Mouse (Mus musculus): ENCODE data around the gene Tnr. TPM values are rescaled to one million over a fixed set of nuclear protein-coding genes. Genes with fewer than 3 reads are reported as not detected.

Tnr gene
- polyA plus RNA-seq, 1 experiment from 2014 or later = not detected

DNA sequence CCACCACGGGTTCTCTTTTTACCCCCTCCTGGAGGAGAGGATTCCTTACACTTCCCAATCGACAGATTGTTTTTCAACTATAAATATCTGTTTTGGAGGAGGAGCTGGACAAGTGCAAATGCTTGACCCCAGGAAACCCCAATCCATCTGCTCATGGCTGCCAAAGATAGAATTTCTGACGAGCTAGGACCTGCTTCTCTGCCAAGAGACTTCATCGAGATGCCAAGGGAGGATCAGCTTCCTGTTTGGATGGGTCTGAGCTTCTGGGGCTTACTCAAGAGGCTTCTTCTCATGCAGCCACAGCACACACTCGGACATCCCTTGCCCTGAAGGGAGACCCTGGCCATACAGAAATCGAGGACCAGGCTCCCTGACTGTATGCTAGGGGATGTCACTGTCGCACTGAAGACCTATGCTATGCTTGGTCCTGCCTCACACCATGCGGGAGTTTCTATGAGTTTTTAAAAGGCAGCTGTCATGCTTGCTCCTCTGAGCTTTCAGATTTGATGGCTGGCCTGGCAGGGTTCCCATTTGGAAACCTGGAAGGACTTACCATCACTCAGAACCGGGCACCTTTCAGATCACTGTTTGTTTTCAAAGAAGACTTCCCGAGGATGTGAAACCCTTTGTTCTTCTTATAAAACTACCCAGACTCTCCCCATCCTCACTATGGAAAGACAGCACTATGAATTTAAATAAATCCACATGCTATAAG lies 154.8 kb downstream of the Tnr start:
- 73% methylated on average over 10 of the region's 10 CpGs for WGBS (ENCODE audit: missing documents)
- Histone ChIP-seq H3K36me3 (ENCODE audit: inconsistent target) (no peaks in the 10 kb centered on the region), H3K27ac (no peak overlapping the region), H3K4me3 (ENCODE audit: inconsistent target) (no peak overlapping the region), H3K79me2 (ENCODE audit: inconsistent target) (no peaks in the 10 kb centered on the region)

DNA sequence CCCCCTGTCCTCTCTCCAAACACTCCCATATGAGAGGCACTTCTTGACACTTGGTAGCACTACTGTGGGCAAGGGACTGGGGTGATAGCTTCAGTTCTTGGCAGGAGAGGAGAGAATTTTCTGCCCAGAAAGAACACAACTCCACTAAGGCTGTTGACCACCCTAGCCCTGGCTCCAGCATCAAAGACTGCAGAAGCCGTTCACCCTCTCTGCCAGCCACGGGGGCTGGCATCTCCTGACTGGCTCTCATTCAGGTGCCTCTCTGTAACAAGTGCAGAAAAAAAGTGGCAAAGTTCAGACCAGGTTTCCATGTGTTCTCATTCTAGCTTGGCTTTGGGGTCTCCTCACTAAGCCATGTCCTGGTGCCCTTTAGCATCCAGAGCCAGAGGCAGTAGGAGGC lies 157.7 kb downstream of the Tnr start:
- no peaks in the 10 kb centered on the region for H3K79me2 ChIP-seq (ENCODE audit: inconsistent target)
- H3K27ac ChIP-seq = no peak overlapping the region
- WGBS (ENCODE audit: missing documents) = 92% methylated on average over 2 of the region's 2 CpGs
- no peak overlapping the region for H3K4me3 ChIP-seq (ENCODE audit: inconsistent target)
- no peaks in the 10 kb centered on the region for H3K36me3 ChIP-seq (ENCODE audit: inconsistent target)

DNA sequence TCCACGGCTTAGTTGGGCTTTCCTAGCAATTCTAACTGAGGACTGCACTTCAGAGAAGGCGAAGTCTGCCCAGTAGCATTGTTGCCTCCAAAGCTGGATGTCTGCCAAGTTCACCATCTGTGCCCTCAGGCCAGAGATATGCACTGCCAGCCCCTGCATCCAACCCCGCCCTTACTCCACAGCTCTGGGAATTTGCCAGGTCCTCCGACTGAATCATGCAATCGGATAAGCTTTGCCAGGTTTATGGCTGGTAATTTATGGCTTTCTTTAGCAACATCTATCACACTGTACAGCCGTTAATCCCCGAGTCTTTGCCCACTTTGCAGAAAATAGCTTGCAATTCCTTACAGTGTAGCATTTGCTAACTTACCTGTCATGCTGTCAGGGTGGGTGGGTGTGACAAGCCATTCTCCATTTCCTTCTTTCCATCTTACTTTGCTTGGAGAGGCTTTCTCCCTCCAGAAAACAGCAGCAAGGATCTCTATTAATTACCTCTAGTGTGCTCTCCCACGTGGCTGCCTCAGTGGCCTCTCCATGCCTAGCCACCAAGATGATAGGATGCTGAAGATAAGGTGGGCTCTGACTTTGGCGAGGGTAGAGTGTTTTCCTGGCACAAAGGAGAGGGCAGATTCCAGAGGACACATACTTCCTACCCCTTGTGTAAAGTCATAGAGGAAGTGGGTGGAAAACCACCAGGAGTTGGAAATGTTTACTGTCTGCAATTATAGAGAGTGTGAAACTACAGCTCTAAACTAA lies 163.1 kb downstream of the Tnr start:
- WGBS (ENCODE audit: missing documents) = 13% methylated on average over 9 of the region's 9 CpGs
- Histone ChIP-seq H3K36me3 (ENCODE audit: inconsistent target) (no peaks in the 10 kb centered on the region), H3K4me3 (ENCODE audit: inconsistent target) (no peak overlapping the region), H3K79me2 (ENCODE audit: inconsistent target) (no peaks in the 10 kb centered on the region), H3K27ac (no peak overlapping the region)

DNA sequence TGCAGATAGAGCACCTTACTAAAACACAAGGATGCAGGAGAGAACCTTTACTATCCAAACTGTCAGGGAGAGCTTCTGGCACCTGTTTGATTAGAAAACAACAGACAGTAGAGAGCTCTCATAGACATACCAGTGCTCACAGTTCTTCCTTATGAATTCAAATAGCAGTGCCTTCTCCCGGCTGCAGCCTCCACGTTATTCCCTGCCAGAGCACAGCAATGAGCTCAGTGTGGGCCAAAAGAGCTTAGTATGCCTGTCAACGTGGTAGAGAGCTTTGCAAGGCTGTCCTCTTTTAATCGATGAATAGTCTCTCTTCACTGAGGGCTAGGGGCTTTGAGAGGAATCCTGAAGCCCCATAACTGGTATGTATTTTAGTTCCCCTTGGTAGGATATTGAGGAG lies 173.1 kb downstream of the Tnr start:
- Histone ChIP-seq H3K27ac (no peak overlapping the region), H3K36me3 (ENCODE audit: inconsistent target) (no peaks in the 10 kb centered on the region), H3K4me3 (ENCODE audit: inconsistent target) (no peak overlapping the region), H3K79me2 (ENCODE audit: inconsistent target) (no peaks in the 10 kb centered on the region)
- WGBS (ENCODE audit: missing documents) = 62% methylated on average over 4 of the region's 4 CpGs

DNA sequence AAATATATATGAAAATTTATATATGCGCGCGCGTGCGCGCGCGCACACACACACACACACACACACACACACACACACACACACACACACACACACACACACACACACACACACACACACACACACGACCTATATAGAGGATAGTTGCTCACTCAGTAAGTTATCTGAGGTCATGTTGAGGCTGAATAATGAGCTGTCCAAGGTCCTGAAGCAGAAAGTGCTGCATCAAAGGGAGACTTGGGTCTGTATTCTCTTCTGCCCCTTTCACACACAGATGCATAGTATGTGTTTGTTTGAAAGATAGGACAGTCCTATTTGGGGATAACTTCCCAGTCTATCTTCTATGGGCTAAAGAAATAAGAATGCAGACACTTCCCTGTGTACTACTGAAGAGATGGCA lies 178.5 kb downstream of the Tnr start:
- no CpG with 5 or more reads among the region's 9 CpGs for WGBS (ENCODE audit: missing documents)
- no peaks in the 10 kb centered on the region for H3K79me2 ChIP-seq (ENCODE audit: inconsistent target)
- H3K27ac ChIP-seq = no peak overlapping the region
- H3K36me3 ChIP-seq (ENCODE audit: inconsistent target) = no peaks in the 10 kb centered on the region
- no peak overlapping the region for H3K4me3 ChIP-seq (ENCODE audit: inconsistent target)

DNA sequence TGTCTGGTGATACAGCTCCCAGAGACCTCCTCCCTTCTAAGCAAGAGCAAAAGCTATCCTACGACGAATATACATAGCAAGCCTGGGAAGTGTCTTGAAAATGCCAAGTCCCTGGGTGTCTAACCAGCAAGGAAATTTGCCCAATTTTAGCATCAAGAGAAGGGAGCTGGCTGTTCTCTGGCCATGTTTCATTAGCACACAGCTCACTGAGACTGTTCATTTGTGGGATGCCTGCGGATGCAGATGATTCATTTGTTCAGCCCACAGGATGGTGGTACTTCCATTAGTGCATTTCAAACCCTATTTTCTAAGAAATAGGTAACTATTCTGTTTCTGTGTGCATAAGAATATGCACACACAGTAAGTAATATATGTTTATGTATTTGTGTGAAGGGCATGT lies 181.4 kb downstream of the Tnr start:
- no peak overlapping the region for H3K4me3 ChIP-seq (ENCODE audit: inconsistent target)
- H3K36me3 ChIP-seq (ENCODE audit: inconsistent target) = no peaks in the 10 kb centered on the region
- H3K27ac ChIP-seq = no peak overlapping the region
- H3K79me2 ChIP-seq (ENCODE audit: inconsistent target) = no peaks in the 10 kb centered on the region
- 87% methylated on average over 3 of the region's 3 CpGs for WGBS (ENCODE audit: missing documents)

DNA sequence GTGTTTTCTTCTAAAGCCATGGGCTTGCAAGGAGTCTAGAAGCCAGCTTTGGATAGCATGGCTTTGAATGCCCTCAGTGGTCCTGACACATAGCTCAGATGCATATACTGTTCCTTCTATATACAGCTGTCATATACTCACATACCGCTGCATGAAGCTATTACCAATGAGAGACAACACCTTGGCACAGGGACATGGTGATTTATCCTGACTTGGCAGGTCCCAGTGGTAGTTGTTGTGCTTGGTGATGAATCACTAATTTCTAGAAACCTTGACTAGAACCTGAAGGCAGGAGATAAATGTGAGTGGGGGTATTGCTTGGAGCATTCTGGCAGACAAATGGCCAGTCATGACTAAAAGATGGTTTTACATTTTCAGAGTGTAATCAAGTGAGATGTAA lies 192.7 kb downstream of the Tnr start:
- Histone ChIP-seq H3K27ac (no peak overlapping the region), H3K79me2 (ENCODE audit: inconsistent target) (no peaks in the 10 kb centered on the region), H3K36me3 (ENCODE audit: inconsistent target) (no peaks in the 10 kb centered on the region), H3K4me3 (ENCODE audit: inconsistent target) (no peak overlapping the region)
- 100% methylated on average over 1 of the region's 1 CpGs for WGBS (ENCODE audit: missing documents)

DNA sequence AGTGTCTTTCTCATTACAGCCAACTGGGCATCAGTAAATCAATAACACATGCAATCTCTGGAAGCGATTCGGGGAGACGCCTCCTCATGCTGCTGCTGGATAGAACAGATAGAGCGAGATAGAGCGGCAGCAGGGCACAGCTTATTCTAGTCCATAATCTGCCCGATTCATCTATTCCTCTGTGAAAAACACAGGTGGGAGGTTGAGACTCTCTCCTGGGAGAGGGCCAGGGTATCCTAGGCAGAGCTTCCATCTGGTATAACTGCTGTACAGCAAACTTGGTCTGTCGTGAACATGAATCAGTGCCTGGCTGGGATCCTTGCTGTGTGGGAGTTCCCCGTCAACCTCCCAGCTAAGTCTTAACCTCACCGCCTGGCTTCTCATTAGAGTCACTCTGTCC lies 193.4 kb downstream of the Tnr start:
- no peaks in the 10 kb centered on the region for H3K79me2 ChIP-seq (ENCODE audit: inconsistent target)
- H3K36me3 ChIP-seq (ENCODE audit: inconsistent target) = no peaks in the 10 kb centered on the region
- H3K27ac ChIP-seq = no peak overlapping the region
- no peak overlapping the region for H3K4me3 ChIP-seq (ENCODE audit: inconsistent target)
- WGBS (ENCODE audit: missing documents) = 92% methylated on average over 9 of the region's 9 CpGs

DNA sequence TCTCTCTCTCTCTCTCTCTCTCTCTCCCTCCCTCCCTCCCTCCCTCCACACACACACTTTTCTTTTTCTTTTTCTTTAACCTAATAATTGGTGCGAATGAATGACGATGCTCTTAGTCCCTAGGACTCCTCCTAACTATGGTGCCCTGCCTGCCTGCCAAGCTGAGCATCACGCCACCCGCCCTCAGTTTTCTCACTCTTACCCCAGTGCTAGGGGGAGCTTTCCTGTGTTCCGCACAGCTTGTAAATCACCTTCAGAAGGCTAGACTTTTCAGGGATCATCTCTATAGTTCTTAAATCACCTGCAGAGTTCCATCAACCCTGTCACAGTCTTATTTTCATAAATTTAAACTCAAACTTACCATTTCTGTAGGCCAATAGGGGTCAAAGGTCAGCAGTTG lies 200.2 kb downstream of the Tnr start:
- Histone ChIP-seq H3K4me3 (ENCODE audit: inconsistent target) (no peak overlapping the region), H3K79me2 (ENCODE audit: inconsistent target) (no peaks in the 10 kb centered on the region), H3K36me3 (ENCODE audit: inconsistent target) (no peaks in the 10 kb centered on the region), H3K27ac (no peak overlapping the region)
- WGBS (ENCODE audit: missing documents) = 95% methylated on average over 4 of the region's 5 CpGs

DNA sequence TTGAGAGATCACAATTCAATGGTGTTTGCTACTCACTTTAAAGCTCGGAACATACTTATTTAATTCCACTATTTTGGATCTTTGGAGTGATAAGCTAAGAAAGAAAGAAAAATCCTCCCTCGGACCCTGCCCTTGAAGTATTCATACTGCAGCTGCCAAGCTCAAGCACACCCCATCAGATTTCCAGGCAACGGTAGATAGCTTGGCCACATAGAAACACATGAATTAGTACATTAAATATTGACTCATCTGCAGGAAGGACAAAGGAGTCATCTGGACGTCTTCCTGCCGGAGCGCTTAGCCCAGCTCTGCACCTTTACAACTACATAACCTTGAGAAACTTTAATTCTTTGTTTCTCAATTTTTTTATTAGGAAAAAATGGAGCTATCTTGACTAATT lies 205.7 kb downstream of the Tnr start:
- no peak overlapping the region for H3K4me3 ChIP-seq (ENCODE audit: inconsistent target)
- H3K27ac ChIP-seq = no peak overlapping the region
- H3K79me2 ChIP-seq (ENCODE audit: inconsistent target) = no peaks in the 10 kb centered on the region
- H3K36me3 ChIP-seq (ENCODE audit: inconsistent target) = no peaks in the 10 kb centered on the region
- 96% methylated on average over 6 of the region's 6 CpGs for WGBS (ENCODE audit: missing documents)

DNA sequence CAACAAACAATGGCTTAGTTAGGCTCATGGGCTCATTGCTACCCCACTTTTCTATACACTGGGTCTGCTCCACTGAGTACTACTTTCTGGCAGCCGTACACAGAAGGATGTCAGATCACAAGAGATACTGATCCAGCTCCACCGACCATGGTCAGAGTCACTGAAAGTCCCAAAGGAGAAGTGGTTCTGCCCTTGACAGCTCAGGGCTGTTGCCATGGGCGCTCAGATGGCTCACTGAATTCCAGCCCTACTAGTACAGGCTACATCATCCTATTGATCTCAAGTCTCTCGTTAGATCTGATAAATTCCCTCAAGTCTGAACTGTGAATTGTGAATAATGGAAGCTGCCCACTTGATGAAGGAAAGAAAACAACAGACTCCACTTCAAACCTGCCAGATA lies 207.3 kb downstream of the Tnr start:
- Histone ChIP-seq H3K79me2 (ENCODE audit: inconsistent target) (no peaks in the 10 kb centered on the region), H3K36me3 (ENCODE audit: inconsistent target) (no peaks in the 10 kb centered on the region), H3K4me3 (ENCODE audit: inconsistent target) (no peak overlapping the region), H3K27ac (no peak overlapping the region)
- 51% methylated on average over 4 of the region's 4 CpGs for WGBS (ENCODE audit: missing documents)

DNA sequence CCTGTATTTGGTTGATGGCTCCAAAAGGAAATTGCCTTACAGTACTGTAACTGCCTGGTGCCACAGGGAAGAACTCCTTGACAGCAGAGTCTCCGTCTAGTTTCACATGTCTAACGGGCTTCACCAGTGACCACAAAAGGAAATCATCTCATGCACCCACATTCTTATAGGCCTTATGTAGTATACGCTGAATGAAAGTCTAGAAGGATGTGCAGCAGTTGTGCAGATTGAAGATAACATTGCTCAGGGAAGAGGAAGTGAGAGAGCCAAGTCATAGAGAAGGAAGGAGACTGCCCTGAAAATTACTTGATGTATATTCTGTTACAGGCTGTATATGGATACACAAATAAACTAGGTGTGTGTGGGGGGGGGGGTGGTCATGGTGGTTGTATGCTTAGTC lies 211.5 kb downstream of the Tnr start:
- no peak overlapping the region for H3K4me3 ChIP-seq (ENCODE audit: inconsistent target)
- no peaks in the 10 kb centered on the region for H3K79me2 ChIP-seq (ENCODE audit: inconsistent target)
- no peaks in the 10 kb centered on the region for H3K36me3 ChIP-seq (ENCODE audit: inconsistent target)
- no peak overlapping the region for H3K27ac ChIP-seq
- 0% methylated on average over 3 of the region's 3 CpGs for WGBS (ENCODE audit: missing documents)

DNA sequence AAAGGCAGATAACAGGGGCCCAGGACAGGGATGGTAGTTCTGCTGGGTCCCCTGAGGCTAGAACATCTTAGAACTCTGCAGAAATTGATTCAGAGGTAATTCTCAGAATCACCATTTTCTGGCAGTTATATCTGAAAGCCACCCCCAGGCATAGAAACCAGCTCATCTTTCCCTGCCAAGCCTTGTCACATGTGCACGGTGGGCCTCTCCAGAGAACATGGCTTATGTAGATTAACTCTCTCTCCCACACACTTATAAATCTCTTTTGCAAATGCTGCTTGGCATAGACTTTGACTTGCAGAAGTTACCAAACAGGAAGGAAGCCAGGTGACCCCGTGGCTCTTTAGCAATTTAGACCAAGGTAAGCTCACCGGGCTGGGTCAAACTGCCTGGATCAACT lies 215.9 kb downstream of the Tnr start:
- Histone ChIP-seq H3K4me3 (ENCODE audit: inconsistent target) (no peak overlapping the region), H3K79me2 (ENCODE audit: inconsistent target) (no peaks in the 10 kb centered on the region), H3K36me3 (ENCODE audit: inconsistent target) (no peaks in the 10 kb centered on the region), H3K27ac (no peak overlapping the region)
- 21% methylated on average over 3 of the region's 3 CpGs for WGBS (ENCODE audit: missing documents)

DNA sequence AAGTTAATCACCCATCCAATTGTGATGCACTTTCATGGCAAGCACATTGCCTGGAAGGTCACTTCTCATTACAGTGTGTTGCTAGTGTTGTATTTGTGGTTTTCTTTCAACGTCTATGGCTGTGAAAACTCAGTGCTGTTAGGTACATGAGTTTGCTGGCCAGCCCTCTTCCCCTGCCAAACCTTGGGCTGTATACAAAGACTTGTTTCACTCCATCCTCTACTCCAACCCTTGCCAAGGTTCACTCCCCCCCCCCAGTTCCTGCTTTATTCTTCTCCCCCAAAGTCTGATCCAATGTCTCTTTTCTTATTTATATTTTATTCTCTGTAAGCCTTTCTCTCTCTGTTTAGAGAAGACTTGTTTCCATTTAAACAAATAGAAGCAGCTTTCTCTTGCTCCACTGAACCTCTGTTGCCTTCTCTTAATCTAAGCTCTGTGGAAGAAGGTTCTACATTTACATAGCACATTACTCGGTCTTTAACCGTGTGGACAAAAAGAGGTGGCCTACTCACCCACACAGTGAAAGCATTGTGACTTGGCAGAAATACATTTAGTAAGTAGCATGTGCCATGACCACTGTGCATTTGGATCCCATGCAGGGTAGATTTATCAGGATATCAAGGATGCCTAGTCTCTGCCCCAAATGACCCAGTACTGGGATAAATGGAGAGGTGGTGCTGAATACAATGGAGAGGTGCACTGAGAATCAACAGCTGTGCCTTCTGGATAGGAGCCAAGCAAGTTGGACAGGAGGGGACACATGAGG lies 217.9 kb downstream of the Tnr start:
- WGBS (ENCODE audit: missing documents) = 77% methylated on average over 3 of the region's 3 CpGs
- no peaks in the 10 kb centered on the region for H3K79me2 ChIP-seq (ENCODE audit: inconsistent target)

DNA sequence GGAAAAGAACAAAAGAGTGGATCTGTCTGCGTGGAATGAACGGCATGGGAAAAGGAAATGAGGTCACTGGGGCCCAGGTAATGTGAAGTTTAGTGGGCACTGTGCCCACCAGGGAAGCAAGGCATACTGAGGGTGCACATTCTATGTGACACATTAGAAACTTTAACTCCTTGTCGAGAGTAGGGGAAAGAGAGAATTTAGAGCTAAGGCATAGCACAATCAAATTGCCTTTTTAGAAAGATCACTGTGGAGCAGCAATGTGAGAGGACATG lies 218.4 kb downstream of the Tnr start:
- no peaks in the 10 kb centered on the region for H3K36me3 ChIP-seq (ENCODE audit: inconsistent target)
- H3K4me3 ChIP-seq (ENCODE audit: inconsistent target) = no peak overlapping the region
- 78% methylated on average over 3 of the region's 3 CpGs for WGBS (ENCODE audit: missing documents)
- no peaks in the 10 kb centered on the region for H3K79me2 ChIP-seq (ENCODE audit: inconsistent target)
- no peak overlapping the region for H3K27ac ChIP-seq

More for the DNA sequence above, 217.9 kb downstream of the Tnr start:
- H3K27ac ChIP-seq = no peak overlapping the region
- H3K36me3 ChIP-seq (ENCODE audit: inconsistent target) = no peaks in the 10 kb centered on the region
- no peak overlapping the region for H3K4me3 ChIP-seq (ENCODE audit: inconsistent target)

Data from macrophage (primary cell).